Mouse (Mus musculus) ES-E14 (cell line): ENCODE data around the gene Prap1. TPM values are rescaled to one million over a fixed set of nuclear protein-coding genes. Genes with fewer than 3 reads are reported as not detected.

ENCODE experiments used
- DNase-seq: peaks from one replicate; pipeline ENCODE4 v3.0.0-alpha.2; 2013; ENCODE audit warnings: low read depth, low spot score
- H3K27ac ChIP-seq: 2 replicates; pipeline ENCODE4 v1.5.1; 2012; ENCODE audit warnings: low read depth, mild to moderate bottlenecking, low read length, moderate library complexity, mixed read lengths; ENCODE audit not compliant: poor library complexity, insufficient read depth, severe bottlenecking
- H3K36me3 ChIP-seq: 2 replicates; pipeline ENCODE4 v1.6.1; 2012; ENCODE audit warnings: mild to moderate bottlenecking, low read length, moderate library complexity, mixed read lengths; ENCODE audit not compliant: control insufficient read depth, poor library complexity, insufficient read depth, severe bottlenecking
- H3K4me1 ChIP-seq, 2 experiments: fragments of 150-350 bp in 1 of 2; sonication (generic) in 1 of 2; 2 replicates each; pipeline ENCODE4 v1.6.1; 2012; ENCODE audit warnings: low read length in 2 of 2, mild to moderate bottlenecking in 1 of 2, mixed read lengths in 1 of 2; ENCODE audit not compliant: control insufficient read depth in 2 of 2, insufficient read depth in 2 of 2, poor library complexity in 1 of 2
- H3K4me3 ChIP-seq, 2 experiments: fragments of 150-350 bp in 1 of 2; sonication (generic) in 1 of 2; 2 replicates each; pipeline ENCODE4 v1.5.1; 2012; ENCODE audit warnings: low read length in 2 of 2, low read depth in 1 of 2, mild to moderate bottlenecking in 1 of 2, mixed read lengths in 1 of 2; ENCODE audit not compliant: insufficient read depth in 1 of 2, poor library complexity in 1 of 2, severe bottlenecking in 1 of 2
- H3K9ac ChIP-seq: 2 replicates; pipeline ENCODE4 v1.6.1; 2012; ENCODE audit warnings: low read depth, mild to moderate bottlenecking, low read length, mixed read lengths; ENCODE audit not compliant: poor library complexity, insufficient read depth, severe bottlenecking
- H3K9me3 ChIP-seq: fragments of 150-350 bp; sonication (generic); 2 replicates; pipeline ENCODE4 v1.6.1; 2012; ENCODE audit warnings: low read depth, mild to moderate bottlenecking, low read length; ENCODE audit not compliant: control insufficient read depth, insufficient read depth
- CHD2 ChIP-seq: IDR thresholded peaks from 2 replicates; pipeline ENCODE4 v1.6.1; 2014; ENCODE audit warnings: mild to moderate bottlenecking, low read depth, low read length, inconsistent platforms
- HCFC1 ChIP-seq: IDR thresholded peaks from 2 replicates; pipeline ENCODE4 v1.6.1; 2012; ENCODE audit warnings: low read length, inconsistent platforms, borderline replicate concordance; ENCODE audit not compliant: insufficient read depth
- MAFK ChIP-seq: IDR thresholded peaks from 2 replicates; pipeline ENCODE4 v1.6.1; 2014; ENCODE audit warnings: mild to moderate bottlenecking, low read depth, low read length, inconsistent platforms; ENCODE audit not compliant: insufficient read depth
- ZC3H11A ChIP-seq: IDR thresholded peaks from 2 replicates; pipeline ENCODE4 v1.6.1; 2012; ENCODE audit warnings: low read depth, mild to moderate bottlenecking, inconsistent platforms, low read length, borderline replicate concordance
- ZNF384 ChIP-seq: IDR thresholded peaks from 2 replicates; pipeline ENCODE4 v1.6.1; 2012; ENCODE audit warnings: low read depth, low read length, inconsistent platforms
- in situ Hi-C, 2 experiments: fragments of 600-800 bp; cut with MboI; formaldehyde crosslinking; loops; one replicate each; pipeline ENCODE4 v1.15.1; 2025; ENCODE audit warnings: low sequenced_read_pairs in 2 of 2, inconsistent platforms in 1 of 2; ENCODE audit not compliant: unreplicated experiment in 2 of 2
- total RNA-seq: library from RNA; depleted of rRNA; stranded (reverse); fragments of 300-350 nt; gene quantifications from 2 replicates; pipeline ENCODE4 v1.2.3, GENCODE M21; 2012

The Prap1 gene
- total RNA-seq, 1 experiment = 0.49 TPM

GRCm38 (mm10) chr7:140049115-140049689 is 44.0 kb upstream of the Prap1 start:
- no peak for TF ChIP-seq MAFK
- TF ChIP-seq CHD2 = no peak
- TF ChIP-seq HCFC1 = no peak
- no peak for TF ChIP-seq ZNF384
- TF ChIP-seq ZC3H11A = no peak
- in situ Hi-C loops = no loop called here
- Histone ChIP-seq H3K9ac (no peak overlapping the region), H3K4me3 (peak overlapping the region; percentile 54 to 61), H3K9me3 (no peaks in the 10 kb centered on the region), H3K36me3 (no peaks in the 10 kb centered on the region), H3K4me1 (no peaks in the 10 kb centered on the region), H3K27ac (no peak overlapping the region)
- DNase-seq = no peak

- no peak overlapping the region for H3K27ac ChIP-seq
- no peak overlapping the region for H3K4me3 ChIP-seq
- no peak for DNase-seq
- no peak for TF ChIP-seq ZNF384
- TF ChIP-seq CHD2 = no peak
- no peak for TF ChIP-seq MAFK
- no peak for TF ChIP-seq ZC3H11A
- no peak for TF ChIP-seq HCFC1
- H3K36me3 ChIP-seq = no peaks in the 10 kb centered on the region
- in situ Hi-C loops = no loop called here
- no peaks in the 10 kb centered on the region for H3K4me1 ChIP-seq
- no peak overlapping the region for H3K9ac ChIP-seq
- H3K9me3 ChIP-seq = no peaks in the 10 kb centered on the region
Measured at GRCm38 (mm10) chr7:140054124-140054523, 39.1 kb upstream of the Prap1 start.

GRCm38 (mm10) chr7:140057413-140058407 is 35.5 kb upstream of the Prap1 start:
- in situ Hi-C loops = no loop called here
- no peak for DNase-seq
- H3K4me3 ChIP-seq = peak overlapping the region; percentile 43 to 45
- H3K9me3 ChIP-seq = no peaks in the 10 kb centered on the region
- no peak for TF ChIP-seq CHD2
- no peak for TF ChIP-seq ZC3H11A
- TF ChIP-seq HCFC1 = no peak
- no peak for TF ChIP-seq ZNF384
- TF ChIP-seq MAFK = no peak
- no peak overlapping the region for H3K27ac ChIP-seq
- H3K9ac ChIP-seq = peak overlapping the region; percentile 9; the same call in 1 of the 2 replicates
- H3K4me1 ChIP-seq = peaks cover 0 to 9% of the 10 kb centered on the region in 2 experiments; a peak in 2 of 4 replicates
- no peaks in the 10 kb centered on the region for H3K36me3 ChIP-seq

GRCm38 (mm10) chr7:140058528-140058927 is 34.7 kb upstream of the Prap1 start:
- DNase-seq = no peak
- in situ Hi-C loops = no loop called here
- H3K9ac ChIP-seq = 0 out of 2 replicates have a peak overlapping the region, but pooled peaks have one; percentile 9
- TF ChIP-seq CHD2 (no peak), HCFC1 (no peak), MAFK (no peak), ZC3H11A (no peak), ZNF384 (no peak)
- H3K4me3 ChIP-seq = peak overlapping the region; percentile 43 to 45; a peak in 3 of 4 replicates
- H3K4me1 ChIP-seq = peaks cover 0 to 9% of the 10 kb centered on the region in 2 experiments; a peak in 2 of 4 replicates
- H3K9me3 ChIP-seq = no peaks in the 10 kb centered on the region
- H3K36me3 ChIP-seq = no peaks in the 10 kb centered on the region
- no peak overlapping the region for H3K27ac ChIP-seq
